Mouse (Mus musculus): ENCODE results near the gene Cx3cr1. TPM values are rescaled to one million over a fixed set of nuclear protein-coding genes. Genes with fewer than 3 reads are reported as not detected.
A peak's percentile ranks its signal among the peaks of the same experiment; 100 is the strongest.

Cx3cr1 gene
- polyA plus RNA-seq, 1 experiment from 2014 or later, result 5.4 TPM

- 21% methylated on average over 8 of the region's 8 CpGs for WGBS (ENCODE audit: insufficient replicate concordance)
- no peaks in the 10 kb centered on the region for H3K36me3 ChIP-seq
- H3K9me3 ChIP-seq (replicated peaks), result no peaks in the 10 kb centered on the region
- H3K27ac ChIP-seq, result 0 out of 2 replicates have a peak overlapping the region, but pooled peaks have one; percentile 38
- H3K27me3 ChIP-seq (replicated peaks), result no peaks in the 10 kb centered on the region; the same call in 1 of the 2 replicates
- no peak overlapping the region for H3K9ac ChIP-seq
- 0 out of 2 replicates have a peak, but pooled peaks cover 2% of the 10 kb centered on the region for H3K4me1 ChIP-seq
- no peak overlapping the region for H3K4me3 ChIP-seq
- H3K4me2 ChIP-seq, result no peak overlapping the region
- ATAC-seq, result 0 out of 2 replicates have a peak, but pooled peaks have one; percentile 27
Measured at GRCm38 (mm10) chr9:120054545-120055277, 15.0 kb downstream of the Cx3cr1 start.

- Histone ChIP-seq H3K27ac (no peak overlapping the region), H3K4me1 (no peaks in the 10 kb centered on the region), H3K27me3 (replicated peaks) (no peaks in the 10 kb centered on the region), H3K4me3 (no peak overlapping the region), H3K9ac (no peak overlapping the region), H3K9me3 (replicated peaks) (no peaks in the 10 kb centered on the region), H3K36me3 (no peaks in the 10 kb centered on the region), H3K4me2 (no peak overlapping the region)
- WGBS (ENCODE audit: insufficient replicate concordance), result 24% methylated on average over 3 of the region's 3 CpGs
- no peak for ATAC-seq
Measured at GRCm38 (mm10) chr9:120049407-120049806, 20.3 kb downstream of the Cx3cr1 start.

- Histone ChIP-seq H3K9ac (no peak overlapping the region), H3K27me3 (replicated peaks) (0 out of 2 replicates have a peak, but pooled peaks cover 5% of the 10 kb centered on the region), H3K4me3 (no peak overlapping the region), H3K4me1 (no peaks in the 10 kb centered on the region), H3K4me2 (no peak overlapping the region), H3K36me3 (no peaks in the 10 kb centered on the region), H3K27ac (no peak overlapping the region), H3K9me3 (replicated peaks) (no peaks in the 10 kb centered on the region)
- ATAC-seq, result no peak
- WGBS (ENCODE audit: insufficient replicate concordance), result 61% methylated on average over 6 of the region's 6 CpGs
Measured at GRCm38 (mm10) chr9:120048495-120048894, 21.2 kb downstream of the Cx3cr1 start.

GRCm38 (mm10) chr9:120043115-120043514, 26.6 kb downstream of the Cx3cr1 start:
- H3K9ac ChIP-seq, result no peak overlapping the region
- H3K4me2 ChIP-seq, result no peak overlapping the region
- 0 out of 2 replicates have a peak, but pooled peaks cover 10% of the 10 kb centered on the region for H3K27me3 ChIP-seq (replicated peaks)
- H3K4me1 ChIP-seq, result no peaks in the 10 kb centered on the region
- H3K36me3 ChIP-seq, result no peaks in the 10 kb centered on the region
- 41% methylated on average over 7 of the region's 7 CpGs for WGBS (ENCODE audit: insufficient replicate concordance)
- no peak for ATAC-seq
- H3K4me3 ChIP-seq, result no peak overlapping the region
- no peaks in the 10 kb centered on the region for H3K9me3 ChIP-seq (replicated peaks)
- H3K27ac ChIP-seq, result no peak overlapping the region

GRCm38 (mm10) chr9:120037414-120037813, 32.3 kb downstream of the Cx3cr1 start:
- Histone ChIP-seq H3K9ac (no peak overlapping the region), H3K27me3 (replicated peaks) (no peaks in the 10 kb centered on the region), H3K4me2 (no peak overlapping the region), H3K4me3 (no peak overlapping the region), H3K36me3 (no peaks in the 10 kb centered on the region), H3K4me1 (no peaks in the 10 kb centered on the region), H3K9me3 (replicated peaks) (no peaks in the 10 kb centered on the region), H3K27ac (no peak overlapping the region)
- 56% methylated on average over 7 of the region's 7 CpGs for WGBS (ENCODE audit: insufficient replicate concordance)
- ATAC-seq, result no peak

GRCm38 (mm10) chr9:120034375-120034774, 35.3 kb downstream of the Cx3cr1 start:
- Histone ChIP-seq H3K9ac (no peak overlapping the region), H3K4me3 (no peak overlapping the region), H3K4me1 (peaks cover 8% of the 10 kb centered on the region; the same call in 1 of the 2 replicates), H3K27me3 (replicated peaks) (no peaks in the 10 kb centered on the region), H3K27ac (no peak overlapping the region), H3K9me3 (replicated peaks) (no peaks in the 10 kb centered on the region), H3K4me2 (no peak overlapping the region), H3K36me3 (no peaks in the 10 kb centered on the region)
- no peak for ATAC-seq
- 59% methylated on average over 8 of the region's 8 CpGs for WGBS (ENCODE audit: insufficient replicate concordance)

GRCm38 (mm10) chr9:120032710-120033109, 37.0 kb downstream of the Cx3cr1 start:
- Histone ChIP-seq H3K9ac (no peak overlapping the region), H3K27me3 (replicated peaks) (no peaks in the 10 kb centered on the region), H3K4me3 (no peak overlapping the region), H3K9me3 (replicated peaks) (no peaks in the 10 kb centered on the region), H3K36me3 (no peaks in the 10 kb centered on the region), H3K4me1 (peaks cover 8% of the 10 kb centered on the region), H3K27ac (no peak overlapping the region), H3K4me2 (no peak overlapping the region)
- 66% methylated on average over 6 of the region's 6 CpGs for WGBS (ENCODE audit: insufficient replicate concordance)
- ATAC-seq, result no peak

GRCm38 (mm10) chr9:120030421-120030820, 39.3 kb downstream of the Cx3cr1 start:
- Histone ChIP-seq H3K27me3 (replicated peaks) (peaks cover 5% of the 10 kb centered on the region), H3K27ac (no peak overlapping the region), H3K9ac (no peak overlapping the region), H3K4me2 (no peak overlapping the region), H3K36me3 (no peaks in the 10 kb centered on the region), H3K9me3 (replicated peaks) (no peaks in the 10 kb centered on the region), H3K4me3 (no peak overlapping the region), H3K4me1 (peaks cover 14% of the 10 kb centered on the region)
- ATAC-seq, result no peak
- 30% methylated on average over 10 of the region's 10 CpGs for WGBS (ENCODE audit: insufficient replicate concordance)

- H3K4me1 ChIP-seq, result peaks cover 14% of the 10 kb centered on the region
- H3K4me2 ChIP-seq, result no peak overlapping the region
- no peak overlapping the region for H3K9ac ChIP-seq
- H3K27ac ChIP-seq, result no peak overlapping the region
- WGBS (ENCODE audit: insufficient replicate concordance), result 58% methylated on average over 6 of the region's 6 CpGs
- no peaks in the 10 kb centered on the region for H3K9me3 ChIP-seq (replicated peaks)
- H3K27me3 ChIP-seq (replicated peaks), result peaks cover 5% of the 10 kb centered on the region
- ATAC-seq, result no peak
- no peak overlapping the region for H3K4me3 ChIP-seq
- H3K36me3 ChIP-seq, result no peaks in the 10 kb centered on the region
Measured at GRCm38 (mm10) chr9:120029880-120030279, 39.8 kb downstream of the Cx3cr1 start.

- H3K27me3 ChIP-seq (replicated peaks), result peaks cover 5% of the 10 kb centered on the region
- H3K9me3 ChIP-seq (replicated peaks), result no peaks in the 10 kb centered on the region
- ATAC-seq, result no peak; the same call in 1 of the 2 replicates
- H3K9ac ChIP-seq, result no peak overlapping the region
- peaks cover 14% of the 10 kb centered on the region for H3K4me1 ChIP-seq
- H3K36me3 ChIP-seq, result no peaks in the 10 kb centered on the region
- H3K27ac ChIP-seq, result no peak overlapping the region
- H3K4me2 ChIP-seq, result peak overlapping the region; percentile 14
- WGBS (ENCODE audit: insufficient replicate concordance), result 22% methylated on average over 14 of the region's 14 CpGs
- no peak overlapping the region for H3K4me3 ChIP-seq
Measured at GRCm38 (mm10) chr9:120027401-120028151, 42.1 kb downstream of the Cx3cr1 start.

- peaks cover 9% of the 10 kb centered on the region for H3K4me1 ChIP-seq
- H3K4me3 ChIP-seq, result no peak overlapping the region
- H3K36me3 ChIP-seq, result no peaks in the 10 kb centered on the region
- H3K27ac ChIP-seq, result no peak overlapping the region
- no peaks in the 10 kb centered on the region for H3K9me3 ChIP-seq (replicated peaks)
- H3K27me3 ChIP-seq (replicated peaks), result peaks cover 5% of the 10 kb centered on the region
- H3K9ac ChIP-seq, result no peak overlapping the region
- H3K4me2 ChIP-seq, result no peak overlapping the region
- 66% methylated on average over 5 of the region's 5 CpGs for WGBS (ENCODE audit: insufficient replicate concordance)
- no peak; the same call in 1 of the 2 replicates for ATAC-seq
Measured at GRCm38 (mm10) chr9:120024625-120025024, 45.1 kb downstream of the Cx3cr1 start.

- Histone ChIP-seq H3K4me1 (peaks cover 9% of the 10 kb centered on the region), H3K9me3 (replicated peaks) (no peaks in the 10 kb centered on the region), H3K27me3 (replicated peaks) (peaks cover 5% of the 10 kb centered on the region), H3K4me2 (no peak overlapping the region), H3K27ac (no peak overlapping the region), H3K4me3 (no peak overlapping the region), H3K9ac (no peak overlapping the region), H3K36me3 (no peaks in the 10 kb centered on the region)
- 64% methylated on average over 10 of the region's 10 CpGs for WGBS (ENCODE audit: insufficient replicate concordance)
- no peak for ATAC-seq
Measured at GRCm38 (mm10) chr9:120024171-120024570, 45.5 kb downstream of the Cx3cr1 start.
